Mouse (Mus musculus): ENCODE data around the gene Olfr1008.

- no peak for TF ChIP-seq CTCF (IDR thresholded peaks at IDR 0.05; ENCODE audit: low read depth, low read length)
- TF ChIP-seq POLR2A (IDR thresholded peaks at IDR 0.05; ENCODE audit: borderline replicate concordance, low read depth, low read length) = no peak
These were observed 21.9 kb downstream of the Olfr1008 start for GRCm38 (mm10) chr2:85711159-85711558.
